Mouse (Mus musculus): ENCODE results near the gene Gm20388.

GRCm38 (mm10) chr8:120116600-120116999, 206.0 kb downstream of the Gm20388 start:
- no peak for TF ChIP-seq POLR2A (IDR thresholded peaks at IDR 0.05; ENCODE audit: borderline replicate concordance, insufficient read depth, low read length)
- no peak for TF ChIP-seq CTCF (IDR thresholded peaks at IDR 0.05; ENCODE audit: borderline replicate concordance, insufficient read depth, low read depth, low read length)
